12 mouse cellular contexts compared by ENCODE assay signal in the genomic region with DNA sequence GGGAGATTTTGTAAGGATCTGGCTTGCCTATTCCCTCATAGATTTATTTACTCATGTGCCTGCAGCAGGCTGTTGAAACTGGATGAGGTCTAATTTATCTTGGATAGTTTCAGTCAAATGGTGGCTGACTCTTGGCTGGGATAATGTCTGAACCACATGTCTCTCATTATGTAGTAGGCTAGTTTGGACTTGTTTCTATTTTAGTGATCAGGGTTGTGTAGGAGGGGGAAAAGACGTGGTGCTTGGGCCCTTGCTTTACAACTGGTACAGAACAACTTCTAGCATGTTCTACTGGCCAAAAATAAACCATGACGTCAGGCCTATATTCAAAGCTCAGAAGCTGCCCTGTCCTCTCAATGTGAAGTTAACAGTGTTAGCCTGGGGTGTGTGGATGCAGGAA.
A peak's percentile ranks its signal among the peaks of the same experiment; 100 is the strongest.
DNase-seq lines count a peak whose midpoint lies in the region; ATAC-seq lines count a peak whose summit lies in the region.
"Had no signal": no experiment of that assay in that cellular context is flagged by ENCODE, and none has a peak within 500 bp of the region (broad histone marks: within the 10 kb centered on the region; RNA-seq: fewer than 3 reads in every experiment).

No protein-coding gene starts in this region.

- no peak overlapping the region for H3K9ac ChIP-seq in embryonic facial prominence, embryonic 13.5 days
- no peak overlapping the region for H3K9ac ChIP-seq in lung, embryonic 16.5 days (ENCODE audit: low read length)
- no peak overlapping the region for H3K9ac ChIP-seq in hindbrain, embryonic 16.5 days (ENCODE audit: low read depth, low read length)
- H3K9ac ChIP-seq in liver, embryonic 11.5 days (ENCODE audit: low read depth, low read length): no peak overlapping the region
- H3K9ac ChIP-seq: hindbrain, embryonic 12.5 days; liver, embryonic 12.5 days had no signal

- H3K4me1 ChIP-seq in embryonic facial prominence, embryonic 13.5 days: peaks cover 14% of the 10 kb centered on the region
- peaks cover 6% of the 10 kb centered on the region for H3K4me1 ChIP-seq in lung, embryonic 16.5 days (replicated peaks; ENCODE audit: control insufficient read depth, insufficient read depth, low read length)
- no peaks in the 10 kb centered on the region; the same call in 1 of the 2 replicates for H3K4me1 ChIP-seq in hindbrain, embryonic 16.5 days (ENCODE audit: control insufficient read depth, insufficient read depth, low read depth, low read length)
- H3K4me1 ChIP-seq in liver, embryonic 11.5 days (replicated peaks; ENCODE audit: control insufficient read depth, insufficient read depth, low read length): no peaks in the 10 kb centered on the region
- H3K4me1 ChIP-seq: hindbrain, embryonic 12.5 days; liver, embryonic 12.5 days had no signal

- intact Hi-C loops in heart, postnatal 25 days (cut with DNase I): no loop called here

- no peaks in the 10 kb centered on the region for H3K9me3 ChIP-seq in embryonic facial prominence, embryonic 13.5 days
- 0 out of 2 replicates have a peak, but pooled peaks cover 2% of the 10 kb centered on the region for H3K9me3 ChIP-seq in lung, embryonic 16.5 days (ENCODE audit: control insufficient read depth, low read length)
- H3K9me3 ChIP-seq in hindbrain, embryonic 16.5 days (ENCODE audit: control insufficient read depth, low read length): no peaks in the 10 kb centered on the region
- no peaks in the 10 kb centered on the region for H3K9me3 ChIP-seq in liver, embryonic 11.5 days (ENCODE audit: control insufficient read depth, low read length)
- H3K9me3 ChIP-seq: hindbrain, embryonic 12.5 days; liver, embryonic 12.5 days had no signal

- no peak overlapping the region for H3K4me3 ChIP-seq in embryonic facial prominence, embryonic 13.5 days
- H3K4me3 ChIP-seq in lung, embryonic 16.5 days (ENCODE audit: low read length): no peak overlapping the region
- no peak overlapping the region for H3K4me3 ChIP-seq in hindbrain, embryonic 16.5 days (ENCODE audit: low read length)
- no peak overlapping the region for H3K4me3 ChIP-seq in liver, embryonic 11.5 days (ENCODE audit: low read depth, low read length)
- H3K4me3 ChIP-seq: hindbrain, embryonic 12.5 days; liver, embryonic 12.5 days; myocyte had no signal

- WGBS in embryonic facial prominence, embryonic 13.5 days: 25% methylated on average over 2 of the region's 2 CpGs
- 30% methylated on average over 2 of the region's 2 CpGs for WGBS in lung, embryonic 16.5 days
- 62% methylated on average over 2 of the region's 2 CpGs for WGBS in hindbrain, embryonic 16.5 days
- 46% methylated on average over 2 of the region's 2 CpGs for WGBS in liver, embryonic 11.5 days

- H3K36me3 ChIP-seq in embryonic facial prominence, embryonic 13.5 days: no peaks in the 10 kb centered on the region
- no peaks in the 10 kb centered on the region for H3K36me3 ChIP-seq in lung, embryonic 16.5 days (ENCODE audit: control insufficient read depth, insufficient read depth, low read length)
- no peaks in the 10 kb centered on the region for H3K36me3 ChIP-seq in hindbrain, embryonic 16.5 days (ENCODE audit: control insufficient read depth, insufficient read depth, low read length)
- no peaks in the 10 kb centered on the region for H3K36me3 ChIP-seq in liver, embryonic 11.5 days (ENCODE audit: control insufficient read depth, insufficient read depth, low read length)
- H3K36me3 ChIP-seq: hindbrain, embryonic 12.5 days; liver, embryonic 12.5 days had no signal

- ATAC-seq in embryonic facial prominence, embryonic 13.5 days (ENCODE audit: insufficient number of reproducible peaks, insufficient read depth, low FRiP score, low TSS enrichment, low read depth): peak; percentile 88
- peak; percentile 98 for ATAC-seq in lung, embryonic 16.5 days (ENCODE audit: low read depth)
- ATAC-seq in hindbrain, embryonic 16.5 days: no peak
- ATAC-seq in liver, embryonic 11.5 days (replicated peaks; ENCODE audit: low FRiP score): no peak
- ATAC-seq: liver, embryonic 12.5 days had no signal

- no peaks in the 10 kb centered on the region for H3K27me3 ChIP-seq in embryonic facial prominence, embryonic 13.5 days
- peaks cover 10% of the 10 kb centered on the region for H3K27me3 ChIP-seq in lung, embryonic 16.5 days (ENCODE audit: control insufficient read depth, insufficient read depth, low read depth, low read length)
- H3K27me3 ChIP-seq in hindbrain, embryonic 16.5 days (replicated peaks; ENCODE audit: control insufficient read depth, insufficient read depth, low read length): no peaks in the 10 kb centered on the region
- no peaks in the 10 kb centered on the region for H3K27me3 ChIP-seq in liver, embryonic 11.5 days (replicated peaks; ENCODE audit: control insufficient read depth, insufficient read depth, low read length)
- H3K27me3 ChIP-seq: hindbrain, embryonic 12.5 days; liver, embryonic 12.5 days had no signal

- peak; percentile 11 to 36 for DNase-seq in frontal cortex, adult 2 months (ENCODE audit: extremely low spot score in 1 of 2, low spot score in 1 of 2)
- DNase-seq in frontal cortex, postnatal 25 days (ENCODE audit: low spot score in 2 of 2): no peak
- peak; percentile 1 for DNase-seq in heart, postnatal 25 days (ENCODE audit: low spot score)
- DNase-seq in adipocyte (ENCODE audit: low spot score): no peak
- DNase-seq in liver, embryonic 11.5 days (ENCODE audit: low spot score): no peak
- DNase-seq: cerebellum, adult 9-11 months had no signal

- H3K27ac ChIP-seq in embryonic facial prominence, embryonic 13.5 days: peak overlapping the region; percentile 34; the same call in 1 of the 2 replicates
- peak overlapping the region; percentile 47; the same call in 1 of the 2 replicates for H3K27ac ChIP-seq in lung, embryonic 16.5 days (ENCODE audit: low read length)
- H3K27ac ChIP-seq in hindbrain, embryonic 16.5 days (ENCODE audit: low read depth, low read length): no peak overlapping the region
- H3K27ac ChIP-seq in liver, embryonic 11.5 days (ENCODE audit: low read depth, low read length): no peak overlapping the region
- H3K27ac ChIP-seq: hindbrain, embryonic 12.5 days; liver, embryonic 12.5 days had no signal

- no peak overlapping the region for H3K4me2 ChIP-seq in embryonic facial prominence, embryonic 13.5 days
- H3K4me2 ChIP-seq in lung, embryonic 16.5 days (ENCODE audit: low read depth, low read length): no peak overlapping the region
- no peak overlapping the region for H3K4me2 ChIP-seq in hindbrain, embryonic 16.5 days (ENCODE audit: low read length)
- H3K4me2 ChIP-seq in liver, embryonic 11.5 days: no peak overlapping the region
- H3K4me2 ChIP-seq: hindbrain, embryonic 12.5 days; liver, embryonic 12.5 days had no signal

Comparison
In these comparisons a context has a peak if more than half of its experiments do, and no peak if none do; other contexts are left out.
1. DNase-seq: peak in frontal cortex, adult 2 months (2 of 2) and heart, postnatal 25 days (single experiment); none in frontal cortex, postnatal 25 days (0 of 2), adipocyte (single experiment) and liver, embryonic 11.5 days (single experiment).
2. ATAC-seq: peak in embryonic facial prominence, embryonic 13.5 days (single experiment) and lung, embryonic 16.5 days (single experiment); none in hindbrain, embryonic 16.5 days (single experiment) and liver, embryonic 11.5 days (single experiment).
3. H3K27ac ChIP-seq: peak in embryonic facial prominence, embryonic 13.5 days (single experiment) and lung, embryonic 16.5 days (single experiment); none in hindbrain, embryonic 16.5 days (single experiment) and liver, embryonic 11.5 days (single experiment).